Mouse (Mus musculus) erythroid progenitor cell, adult 5-6 weeks (primary cell): ENCODE data around the gene Cep57. TPM values are rescaled to one million over a fixed set of nuclear protein-coding genes. Genes with fewer than 3 reads are reported as not detected.
"Not testable (repeated sequence)": the region's sequence is repeated elsewhere in the genome, so short reads cannot be mapped to it uniquely, and the experiment has no call there.

Experiments used
- ATAC-seq: replicated peaks from 2 replicates; pipeline ENCODE4 v1.8.0; 2016; ENCODE audit warnings: moderate number of reproducible peaks, mild to moderate bottlenecking, moderate TSS enrichment, inconsistent platforms; ENCODE audit not compliant: poor library complexity, low FRiP score, severe bottlenecking
- total RNA-seq, 2 experiments: library from RNA; stranded (forward) in 1 of 2; stranded (reverse) in 1 of 2; fragments of 150-400 nt in 1 of 2; fragments of 186-747, 209-891 nt in 1 of 2; gene quantifications; 2 replicates each; pipeline versions ENCODE4 v1.2.3 to v1.2.4; 2015 to 2017; ENCODE audit warnings: low replicate concordance in 2 of 2

Gene Cep57
- total RNA-seq, 2 experiments from 2014 or later: 145 to 229 TPM

GRCm38 (mm10) chr9:13806854-13807253 is 20.1 kb downstream of the Cep57 start:
- no peak for ATAC-seq

DNA sequence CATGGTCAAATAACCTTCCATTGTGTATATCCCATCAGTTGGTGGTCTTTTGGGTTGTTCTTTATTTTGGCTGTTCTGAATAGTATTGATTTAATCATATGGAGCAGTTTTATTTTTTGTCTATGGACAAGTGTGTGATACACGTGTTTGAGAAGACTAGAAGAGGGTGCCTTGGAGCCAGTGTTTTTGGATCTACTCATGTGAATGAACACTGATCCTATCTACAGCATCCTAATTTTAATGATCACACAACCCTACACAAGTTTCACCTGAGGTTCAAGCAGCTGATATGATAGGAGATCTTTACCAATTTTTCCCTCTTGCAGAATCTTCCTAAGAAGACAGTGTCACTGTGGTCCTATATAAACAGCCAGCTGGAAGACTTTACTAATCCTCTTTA is 22.4 kb downstream of the Cep57 start:
- no peak for ATAC-seq

DNA sequence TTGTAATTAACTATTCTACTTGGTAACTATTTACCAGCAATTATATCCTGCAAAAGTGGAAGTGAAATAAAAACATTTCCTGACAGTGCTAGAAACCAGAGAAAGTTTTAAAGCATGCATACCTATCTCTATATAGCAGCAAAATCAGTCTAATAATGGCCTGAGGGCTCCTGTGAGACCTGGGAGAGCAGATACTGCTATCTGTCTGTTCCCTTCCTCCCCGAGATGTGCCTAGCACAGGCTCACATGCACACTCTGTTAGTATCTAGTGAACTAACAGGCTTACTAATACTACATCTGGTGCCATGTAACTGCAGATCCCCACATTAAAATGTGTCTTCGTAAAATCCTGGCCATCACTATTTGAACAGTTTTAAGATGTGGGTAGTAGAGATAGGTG is 32.2 kb downstream of the Cep57 start:
- no peak for ATAC-seq

DNA sequence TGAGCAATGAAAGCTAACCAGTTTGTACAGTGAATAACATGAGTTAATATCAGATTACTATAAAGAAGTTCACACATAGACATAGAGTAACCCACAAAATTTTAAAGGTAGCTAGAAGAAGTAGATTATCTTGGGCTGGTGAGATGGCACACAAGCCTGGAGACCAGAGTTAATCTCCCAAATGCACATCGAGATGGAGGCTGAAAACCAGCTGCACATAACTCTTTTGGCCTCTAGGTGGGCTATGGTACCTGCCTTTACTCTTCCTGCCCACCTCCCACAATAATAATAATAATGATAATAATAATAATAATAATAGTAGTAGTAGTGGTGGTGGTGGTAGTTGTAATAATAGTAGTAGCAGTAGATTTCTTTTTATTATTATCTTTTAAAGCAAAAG is 32.6 kb downstream of the Cep57 start:
- ATAC-seq: no peak

GRCm38 (mm10) chr9:13790864-13791263 is 36.0 kb downstream of the Cep57 start:
- ATAC-seq: not testable (repeated sequence)

DNA sequence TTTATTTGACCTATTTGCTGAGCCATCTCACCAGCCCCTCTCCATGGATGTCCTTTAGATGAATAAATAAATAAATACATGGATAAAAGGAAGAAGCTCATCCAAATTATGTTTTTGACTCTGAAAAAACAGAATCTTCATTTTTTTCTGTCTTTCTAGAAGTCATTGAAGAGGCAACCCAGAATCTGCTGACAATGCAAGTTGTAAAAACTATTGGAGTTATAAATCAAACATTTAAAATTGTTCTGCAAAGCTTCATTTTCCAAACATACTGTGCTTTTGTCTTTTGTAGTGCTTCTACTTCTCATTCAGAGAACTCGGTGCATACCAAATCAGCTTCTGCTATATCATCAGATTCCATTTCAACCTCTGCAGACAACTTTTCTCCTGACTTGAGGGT is 44.9 kb downstream of the Cep57 start:
- ATAC-seq: no peak

DNA sequence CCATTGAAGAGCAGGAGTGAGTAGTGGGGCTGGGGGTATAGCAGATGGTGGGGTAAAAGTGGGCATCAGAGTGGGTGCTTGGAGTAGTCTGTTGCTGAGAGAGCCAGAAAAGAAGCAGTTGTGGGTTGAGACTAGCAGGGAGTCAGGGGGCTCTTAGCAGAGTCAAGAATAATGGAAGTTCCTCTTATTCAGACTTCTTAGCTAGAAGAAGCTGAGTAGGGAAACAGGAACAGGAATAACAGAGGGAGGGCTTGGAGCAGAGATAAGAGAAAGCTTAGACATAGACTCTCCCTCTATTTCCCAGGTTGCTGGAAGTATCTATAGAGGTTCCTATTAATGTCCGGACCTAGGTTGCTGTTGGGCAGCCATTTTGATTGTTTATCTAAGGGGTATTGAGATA is 52.2 kb downstream of the Cep57 start:
- ATAC-seq: no peak

DNA sequence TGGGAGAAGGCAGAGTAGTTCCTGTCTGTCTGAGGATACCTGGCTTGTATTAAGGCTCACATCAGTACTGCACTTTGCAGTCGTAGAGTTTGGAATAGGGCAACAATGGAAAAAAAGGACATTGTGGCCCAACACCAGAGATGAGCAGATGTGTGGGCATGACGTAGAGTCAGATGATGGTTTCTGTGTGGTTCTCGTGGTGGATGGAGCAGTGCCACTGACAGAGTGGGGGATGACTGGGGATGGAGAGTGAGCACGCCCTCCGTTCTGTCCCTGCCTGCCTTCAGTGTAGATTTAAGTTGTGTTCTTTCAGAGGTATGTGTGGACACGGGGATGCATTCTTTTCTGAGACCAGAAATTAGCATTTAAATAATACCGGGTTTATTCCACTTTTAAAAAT is 60.3 kb downstream of the Cep57 start:
- ATAC-seq: no peak

GRCm38 (mm10) chr9:13765624-13766023 is 61.3 kb downstream of the Cep57 start:
- no peak for ATAC-seq

DNA sequence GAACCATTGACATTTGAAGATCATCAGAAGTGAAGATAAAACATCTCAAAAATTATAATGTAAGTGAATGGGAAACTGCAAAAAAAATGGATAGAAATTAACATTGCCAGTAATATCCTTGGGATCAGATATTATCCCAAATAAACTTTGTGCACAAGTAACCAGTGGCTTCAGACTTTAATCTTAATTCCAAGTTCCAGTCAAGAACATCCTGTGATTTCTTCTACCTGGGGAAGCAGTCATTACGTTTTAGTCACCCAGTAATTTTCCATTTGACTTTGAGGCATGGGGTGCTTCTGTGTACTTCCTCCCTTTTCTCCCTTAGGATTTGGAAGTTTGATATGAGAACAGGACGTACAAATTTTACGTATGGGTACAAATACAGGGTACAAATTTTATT is 66.5 kb downstream of the Cep57 start:
- no peak for ATAC-seq

Other genes with a start within 250 kb of the Cep57 start
- 11.7 and 12.6 TPM in 2 replicates for gene Mtmr2, start 78.7 kb downstream of the Cep57 start, total RNA-seq (2015; ENCODE audit: low replicate concordance)
- 8.4 and 12.5 TPM in 2 replicates for gene Mtmr2, start 78.7 kb downstream of the Cep57 start, total RNA-seq (2017; ENCODE audit: low replicate concordance)
- gene Fam76b, start 609 bp upstream of the Cep57 start, total RNA-seq (2015; ENCODE audit: low replicate concordance): 92.6 and 94.4 TPM in 2 replicates
- gene Fam76b, start 609 bp upstream of the Cep57 start, total RNA-seq (2017; ENCODE audit: low replicate concordance): 110 and 139 TPM in 2 replicates